Mouse (Mus musculus) ES-Bruce4 (cell line): ENCODE results near the gene Fbxl18. TPM values are rescaled to one million over a fixed set of nuclear protein-coding genes. Genes with fewer than 3 reads are reported as not detected.

Source experiments
- H3K27ac ChIP-seq: 2 replicates; pipeline ENCODE4 v1.5.1; 2012; ENCODE audit warnings: low read length, inconsistent platforms; ENCODE audit not compliant: insufficient read depth
- H3K27me3 ChIP-seq: 2 replicates; pipeline ENCODE4 v1.6.1; 2012; ENCODE audit warnings: mild to moderate bottlenecking, low read length, inconsistent platforms; ENCODE audit not compliant: control insufficient read depth, poor library complexity, insufficient read depth, severe bottlenecking
- H3K36me3 ChIP-seq: 2 replicates; pipeline ENCODE4 v1.6.1; 2012; ENCODE audit warnings: inconsistent platforms, mild to moderate bottlenecking, low read length, moderate library complexity; ENCODE audit not compliant: control insufficient read depth, poor library complexity, insufficient read depth, severe bottlenecking
- H3K4me1 ChIP-seq: one replicate; pipeline ENCODE4 v1.8.1; 2011; ENCODE audit warnings: low read length; ENCODE audit not compliant: control insufficient read depth, insufficient read depth
- H3K4me3 ChIP-seq: 2 replicates; pipeline ENCODE4 v1.5.1; 2011; ENCODE audit warnings: low read depth, mild to moderate bottlenecking, low read length
- H3K9ac ChIP-seq: 2 replicates; pipeline ENCODE4 v1.6.1; 2012; ENCODE audit warnings: low read depth, mild to moderate bottlenecking, inconsistent platforms; ENCODE audit not compliant: poor library complexity, severe bottlenecking
- H3K9me3 ChIP-seq: replicated peaks from 2 replicates; pipeline ENCODE4 v1.6.1; 2012; ENCODE audit warnings: mild to moderate bottlenecking, low read length, inconsistent platforms; ENCODE audit not compliant: control insufficient read depth, poor library complexity, insufficient read depth, severe bottlenecking
- CTCF ChIP-seq: IDR thresholded peaks from one replicate; pipeline ENCODE4 v1.8.1; 2011; ENCODE audit warnings: low read depth, low read length
- EP300 ChIP-seq: IDR thresholded peaks from 2 replicates; pipeline ENCODE4 v1.6.1; 2011; ENCODE audit warnings: low read depth, low read length; ENCODE audit not compliant: insufficient read depth
- POLR2A ChIP-seq: IDR thresholded peaks from one replicate; pipeline ENCODE4 v1.8.1; 2011; ENCODE audit warnings: low read length; ENCODE audit not compliant: insufficient read depth
- polyA plus RNA-seq: library from polyadenylated mRNA; stranded (reverse); fragments of >200 nt; gene quantifications from 2 replicates; pipeline ENCODE4 v1.2.4, GENCODE M21; 2011; ENCODE audit warnings: low read depth; ENCODE audit not compliant: missing spikeins, insufficient read depth, insufficient read length

Gene Fbxl18
- polyA plus RNA-seq, 1 experiment = 19.3 TPM

GRCm38 (mm10) chr5:142818435-142819360 is 76.5 kb downstream of the Fbxl18 start:
- peak overlapping the region; percentile 83 for H3K9ac ChIP-seq
- peaks cover 25% of the 10 kb centered on the region for H3K27me3 ChIP-seq
- H3K9me3 ChIP-seq = no peaks in the 10 kb centered on the region
- TF ChIP-seq POLR2A (no peak), EP300 (no peak), CTCF (no peak)
- peak overlapping the region; percentile 67 for H3K4me3 ChIP-seq
- no peak overlapping the region for H3K27ac ChIP-seq
- no peaks in the 10 kb centered on the region for H3K4me1 ChIP-seq
- no peaks in the 10 kb centered on the region for H3K36me3 ChIP-seq

- Histone ChIP-seq H3K9me3 (no peaks in the 10 kb centered on the region), H3K27me3 (peaks cover 25% of the 10 kb centered on the region), H3K27ac (no peak within 1 kb of the TSS), H3K4me3 (peak within 1 kb of the TSS; percentile 67), H3K4me1 (no peaks in the 10 kb centered on the region), H3K36me3 (no peaks in the 10 kb centered on the region), H3K9ac (peak within 1 kb of the TSS; percentile 83)
- TF ChIP-seq POLR2A = no peak
- TF ChIP-seq EP300 = peak; percentile 72; the same call in 1 of the 2 replicates
- no peak for TF ChIP-seq CTCF
Observed at GRCm38 (mm10) chr5:142817524-142818434, 77.4 kb downstream of the Fbxl18 start, which contains the start of gene Tnrc18. TSS of gene Tnrc18 (minus strand) at chr5:142817662.

Other genes with a start within 250 kb of the Fbxl18 start
- gene Slc29a4, start 202.9 kb downstream of the Fbxl18 start, polyA plus RNA-seq = 9.5 and 9.9 TPM in 2 replicates
- gene Tnrc18, start 77.8 kb downstream of the Fbxl18 start, polyA plus RNA-seq = 13.9 and 20.2 TPM in 2 replicates
- gene Actb, start 11.3 kb upstream of the Fbxl18 start, polyA plus RNA-seq = 3,823 and 4,237 TPM in 2 replicates
- 139 and 155 TPM in 2 replicates for gene Fscn1, start 64.9 kb upstream of the Fbxl18 start, polyA plus RNA-seq
- 46.9 and 51.6 TPM in 2 replicates for gene Rnf216, start 217.6 kb upstream of the Fbxl18 start, polyA plus RNA-seq